Mouse (Mus musculus): ENCODE data around the gene Samd13. TPM values are rescaled to one million over a fixed set of nuclear protein-coding genes. Genes with fewer than 3 reads are reported as not detected.

Gene Samd13
- polyA plus RNA-seq, 1 experiment from 2014 or later: 1.2 TPM

GRCm38 (mm10) chr3:146632506-146632905 lies 52.9 kb downstream of the Samd13 start:
- no peak overlapping the region for H3K27ac ChIP-seq (ENCODE audit: low read depth)

DNA sequence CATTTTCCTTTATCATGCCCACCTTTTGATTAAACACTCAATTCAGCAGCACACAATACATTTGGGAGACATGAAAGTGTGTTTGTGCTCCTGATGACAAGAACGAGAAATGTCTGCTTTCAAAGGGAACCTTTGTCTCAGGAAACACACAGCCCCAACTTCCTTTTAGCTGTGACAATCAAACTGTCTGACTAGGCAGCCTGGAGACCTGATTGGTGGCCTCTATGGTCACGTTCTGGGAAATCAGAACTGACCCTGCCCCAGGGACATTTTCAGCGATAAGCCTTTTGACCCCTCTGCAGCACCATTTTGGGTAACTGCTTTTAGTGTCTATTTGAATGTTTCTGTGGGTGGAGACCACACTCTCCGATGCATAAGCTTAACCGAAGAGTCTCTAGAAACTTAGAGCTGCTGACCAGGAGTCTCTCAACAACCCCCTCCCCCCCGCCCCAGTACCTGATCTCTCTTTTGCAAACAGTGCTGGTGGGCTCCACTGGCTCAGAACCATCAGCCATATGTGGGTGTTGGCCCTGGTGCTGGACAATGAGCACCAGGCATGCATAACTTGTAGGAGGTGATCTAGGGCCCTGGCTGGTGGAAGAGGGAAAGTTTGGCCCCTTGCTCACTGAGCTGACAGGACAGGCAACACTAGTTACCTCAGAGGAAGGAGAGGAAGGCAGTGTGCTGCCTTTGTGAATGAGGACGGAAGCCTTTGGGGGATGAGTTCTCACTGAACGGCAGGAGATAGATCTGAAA lies 57.0 kb downstream of the Samd13 start:
- WGBS: 65% methylated on average over 8 of the region's 8 CpGs
- no peak for TF ChIP-seq CTCF (IDR thresholded peaks at IDR 0.05; ENCODE audit: low read depth)
- no peaks in the 10 kb centered on the region for H3K27me3 ChIP-seq (ENCODE audit: insufficient read depth, low read length)
- no peak overlapping the region for H3K4me2 ChIP-seq
- ATAC-seq (ENCODE audit: insufficient read depth): no peak
- H3K9ac ChIP-seq: no peak overlapping the region
- no peaks in the 10 kb centered on the region for H3K9me3 ChIP-seq (ENCODE audit: low read depth, low read length)
- H3K36me3 ChIP-seq (ENCODE audit: insufficient read depth): no peaks in the 10 kb centered on the region
- no peak overlapping the region for H3K27ac ChIP-seq (ENCODE audit: low read depth)
- no peak overlapping the region for H3K4me3 ChIP-seq (ENCODE audit: low read depth, low read length)
- H3K4me1 ChIP-seq (ENCODE audit: insufficient read depth): no peaks in the 10 kb centered on the region
- no peak for DNase-seq

More at GRCm38 (mm10) chr3:146632506-146632905, 52.9 kb downstream of the Samd13 start:
- no peak overlapping the region for H3K4me2 ChIP-seq
- no peak for ATAC-seq (ENCODE audit: insufficient read depth)
- H3K27me3 ChIP-seq (ENCODE audit: insufficient read depth, low read length): no peaks in the 10 kb centered on the region
- WGBS: 85% methylated on average over 5 of the region's 5 CpGs
- no peak for DNase-seq
- H3K4me3 ChIP-seq (ENCODE audit: low read depth, low read length): no peak overlapping the region
- no peaks in the 10 kb centered on the region for H3K36me3 ChIP-seq (ENCODE audit: insufficient read depth)
- H3K4me1 ChIP-seq (ENCODE audit: insufficient read depth): no peaks in the 10 kb centered on the region
- no peak for TF ChIP-seq CTCF (IDR thresholded peaks at IDR 0.05; ENCODE audit: low read depth)
- no peaks in the 10 kb centered on the region for H3K9me3 ChIP-seq (ENCODE audit: low read depth, low read length)
- no peak overlapping the region for H3K9ac ChIP-seq

- Histone ChIP-seq H3K9ac (no peak overlapping the region), H3K27me3 (ENCODE audit: insufficient read depth, low read length) (no peaks in the 10 kb centered on the region), H3K36me3 (ENCODE audit: insufficient read depth) (no peaks in the 10 kb centered on the region), H3K4me3 (ENCODE audit: low read depth, low read length) (no peak overlapping the region), H3K9me3 (ENCODE audit: low read depth, low read length) (no peaks in the 10 kb centered on the region), H3K4me2 (no peak overlapping the region), H3K27ac (ENCODE audit: low read depth) (no peak overlapping the region), H3K4me1 (ENCODE audit: insufficient read depth) (no peaks in the 10 kb centered on the region)
- ATAC-seq (ENCODE audit: insufficient read depth) (no peak), DNase-seq (no peak)
- WGBS: 76% methylated on average over 4 of the region's 4 CpGs
- no peak for TF ChIP-seq CTCF (IDR thresholded peaks at IDR 0.05; ENCODE audit: low read depth)
Observed at GRCm38 (mm10) chr3:146625766-146626165, 59.6 kb downstream of the Samd13 start.

GRCm38 (mm10) chr3:146621966-146622365 lies 63.4 kb downstream of the Samd13 start:
- TF ChIP-seq CTCF (IDR thresholded peaks at IDR 0.05; ENCODE audit: low read depth): no peak
- Histone ChIP-seq H3K9ac (no peak overlapping the region), H3K27ac (ENCODE audit: low read depth) (no peak overlapping the region), H3K4me2 (no peak overlapping the region), H3K4me3 (ENCODE audit: low read depth, low read length) (no peak overlapping the region), H3K36me3 (ENCODE audit: insufficient read depth) (no peaks in the 10 kb centered on the region), H3K4me1 (ENCODE audit: insufficient read depth) (no peaks in the 10 kb centered on the region), H3K9me3 (ENCODE audit: low read depth, low read length) (no peaks in the 10 kb centered on the region), H3K27me3 (ENCODE audit: insufficient read depth, low read length) (no peaks in the 10 kb centered on the region)
- ATAC-seq (ENCODE audit: insufficient read depth) (no peak), DNase-seq (no peak)
- WGBS: 85% methylated on average over 11 of the region's 11 CpGs

DNA sequence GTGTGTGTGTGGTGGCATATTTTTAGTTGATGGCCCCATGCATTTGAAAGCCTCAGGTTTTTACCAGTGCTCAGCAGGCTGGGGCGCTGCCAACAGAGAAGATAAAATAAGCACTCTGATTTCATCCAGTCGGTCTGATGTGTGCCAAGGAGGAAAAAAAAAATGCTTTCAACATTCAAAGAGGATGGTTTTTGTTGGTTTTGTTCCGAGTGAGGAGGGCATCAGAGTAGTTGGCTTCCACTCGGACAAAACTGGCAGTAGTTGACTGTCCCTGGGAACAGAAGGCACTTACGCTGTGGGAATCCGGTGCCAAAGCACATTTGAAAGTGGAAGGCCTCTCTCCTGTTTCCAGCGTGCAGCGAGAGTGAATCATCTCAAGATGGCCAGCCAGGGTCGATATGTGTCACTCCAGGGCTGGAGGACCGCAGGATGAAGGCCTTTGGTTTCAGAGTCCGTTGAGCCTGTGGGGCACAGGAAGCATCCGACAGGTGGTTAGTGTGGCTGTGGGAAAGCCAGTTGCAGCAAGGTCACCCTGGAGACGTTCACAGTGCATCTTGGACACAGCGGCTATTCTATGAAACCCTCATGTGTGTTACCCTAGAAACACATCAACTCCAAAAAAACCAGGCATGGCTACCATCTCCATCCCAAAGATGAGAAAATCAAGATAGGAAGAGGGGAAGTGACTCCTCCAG lies 64.7 kb downstream of the Samd13 start:
- ATAC-seq (ENCODE audit: insufficient read depth) (no peak), DNase-seq (no peak)
- Histone ChIP-seq H3K27ac (ENCODE audit: low read depth) (no peak overlapping the region), H3K9me3 (ENCODE audit: low read depth, low read length) (no peaks in the 10 kb centered on the region), H3K36me3 (ENCODE audit: insufficient read depth) (no peaks in the 10 kb centered on the region), H3K4me3 (ENCODE audit: low read depth, low read length) (no peak overlapping the region), H3K9ac (no peak overlapping the region), H3K27me3 (ENCODE audit: insufficient read depth, low read length) (no peaks in the 10 kb centered on the region), H3K4me1 (ENCODE audit: insufficient read depth) (no peaks in the 10 kb centered on the region), H3K4me2 (no peak overlapping the region)
- WGBS: 77% methylated on average over 14 of the region's 14 CpGs
- no peak for TF ChIP-seq CTCF (IDR thresholded peaks at IDR 0.05; ENCODE audit: low read depth)

DNA sequence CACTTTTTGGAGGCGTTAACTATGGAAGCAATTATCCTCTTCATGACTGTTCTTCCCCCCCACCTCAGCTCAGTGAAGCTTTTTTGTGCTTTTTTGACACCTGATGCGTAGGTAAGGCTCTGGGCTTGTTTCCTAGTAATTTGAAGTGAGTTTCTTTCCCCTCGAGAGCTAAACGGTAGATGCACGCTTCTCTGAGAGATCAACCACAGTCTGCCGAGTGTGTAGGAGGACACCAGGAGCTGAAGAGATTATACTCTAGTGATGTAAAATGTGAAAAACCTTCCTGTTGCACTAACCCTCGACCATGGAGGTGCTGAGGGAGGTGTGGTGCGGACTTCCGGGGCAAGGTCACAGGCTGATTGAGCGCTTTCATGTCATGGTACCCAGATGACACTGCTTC lies 65.3 kb downstream of the Samd13 start:
- ATAC-seq (ENCODE audit: insufficient read depth) (no peak), DNase-seq (no peak)
- Histone ChIP-seq H3K27ac (ENCODE audit: low read depth) (no peak overlapping the region), H3K9ac (no peak overlapping the region), H3K4me1 (ENCODE audit: insufficient read depth) (no peaks in the 10 kb centered on the region), H3K27me3 (ENCODE audit: insufficient read depth, low read length) (no peaks in the 10 kb centered on the region), H3K4me2 (no peak overlapping the region), H3K36me3 (ENCODE audit: insufficient read depth) (no peaks in the 10 kb centered on the region), H3K4me3 (ENCODE audit: low read depth, low read length) (no peak overlapping the region), H3K9me3 (ENCODE audit: low read depth, low read length) (no peaks in the 10 kb centered on the region)
- WGBS: 80% methylated on average over 10 of the region's 10 CpGs
- no peak for TF ChIP-seq CTCF (IDR thresholded peaks at IDR 0.05; ENCODE audit: low read depth)

DNA sequence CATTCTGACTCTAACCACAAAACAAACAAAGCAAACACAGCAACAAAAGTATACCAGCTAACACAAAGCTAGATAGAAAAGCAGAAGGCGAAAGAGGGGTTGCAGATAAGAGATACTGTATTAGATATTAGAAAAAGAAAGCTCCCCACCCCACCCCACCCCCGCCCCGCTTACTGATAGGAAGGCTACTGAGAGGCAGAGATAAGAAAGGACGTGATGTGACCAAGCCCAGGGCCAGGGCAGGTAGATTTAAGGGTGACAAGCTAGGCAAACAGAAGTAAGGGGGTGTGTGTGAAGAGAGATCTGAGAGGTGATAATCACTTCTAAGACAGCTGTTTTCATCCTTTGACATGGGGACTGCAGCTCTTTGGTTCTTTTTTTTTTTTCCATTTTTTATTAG lies 67.0 kb downstream of the Samd13 start:
- WGBS: 48% methylated on average over 4 of the region's 4 CpGs
- Histone ChIP-seq H3K9ac (no peak overlapping the region), H3K27me3 (ENCODE audit: insufficient read depth, low read length) (no peaks in the 10 kb centered on the region), H3K4me3 (ENCODE audit: low read depth, low read length) (no peak overlapping the region), H3K9me3 (ENCODE audit: low read depth, low read length) (no peaks in the 10 kb centered on the region), H3K36me3 (ENCODE audit: insufficient read depth) (no peaks in the 10 kb centered on the region), H3K27ac (ENCODE audit: low read depth) (no peak overlapping the region), H3K4me2 (no peak overlapping the region), H3K4me1 (ENCODE audit: insufficient read depth) (no peaks in the 10 kb centered on the region)
- ATAC-seq (ENCODE audit: insufficient read depth): no peak
- DNase-seq: no peak
- TF ChIP-seq CTCF (IDR thresholded peaks at IDR 0.05; ENCODE audit: low read depth): no peak
